Mouse (Mus musculus) lung, postnatal 14 days (tissue): ENCODE measurements around the gene Glt1d1.
"Not testable (repeated sequence)": the region's sequence is repeated elsewhere in the genome, so short reads cannot be mapped to it uniquely, and the experiment has no call there.

ENCODE experiments used
- DNase-seq: peaks from one replicate; pipeline ENCODE4 v3.0.0; 2021

Glt1d1 gene

GRCm38 (mm10) chr5:127703609-127704180, 71.6 kb downstream of the Glt1d1 start:
- no peak for DNase-seq

GRCm38 (mm10) chr5:127705225-127705624, 73.2 kb downstream of the Glt1d1 start:
- no peak for DNase-seq

GRCm38 (mm10) chr5:127705976-127706375, 73.9 kb downstream of the Glt1d1 start:
- DNase-seq = no peak

- no peak for DNase-seq
Measured at GRCm38 (mm10) chr5:127708143-127708542, 76.1 kb downstream of the Glt1d1 start.

- DNase-seq = no peak
Measured at GRCm38 (mm10) chr5:127714783-127715704, 83.0 kb downstream of the Glt1d1 start.

GRCm38 (mm10) chr5:127720591-127721379, 88.7 kb downstream of the Glt1d1 start:
- peak; percentile 37 for DNase-seq

- not testable (repeated sequence) for DNase-seq
Measured at GRCm38 (mm10) chr5:127722171-127722570, 90.1 kb downstream of the Glt1d1 start.

- no peak for DNase-seq
Measured at GRCm38 (mm10) chr5:127730351-127730750, 98.3 kb downstream of the Glt1d1 start.

- DNase-seq = no peak
Measured at GRCm38 (mm10) chr5:127741331-127741730, 109.3 kb downstream of the Glt1d1 start.

GRCm38 (mm10) chr5:127749540-127749939, 117.5 kb downstream of the Glt1d1 start:
- DNase-seq = not testable (repeated sequence)

- DNase-seq = no peak
Measured at GRCm38 (mm10) chr5:127751262-127751975, 119.4 kb downstream of the Glt1d1 start.

- no peak for DNase-seq
Measured at GRCm38 (mm10) chr5:127755594-127755993, 123.5 kb downstream of the Glt1d1 start.

GRCm38 (mm10) chr5:127756011-127756410, 123.9 kb downstream of the Glt1d1 start:
- DNase-seq = no peak

GRCm38 (mm10) chr5:127756671-127757423, 124.8 kb downstream of the Glt1d1 start:
- peak; percentile 7 for DNase-seq

GRCm38 (mm10) chr5:127758576-127758975, 126.5 kb downstream of the Glt1d1 start:
- DNase-seq = no peak
